Mouse (Mus musculus): ENCODE measurements around the gene Olfr648. TPM values are rescaled to one million over a fixed set of nuclear protein-coding genes. Genes with fewer than 3 reads are reported as not detected.
A peak's percentile ranks its signal among the peaks of the same experiment; 100 is the strongest.

Gene Olfr648
- polyA plus RNA-seq, 1 experiment from 2014 or later: 0.03 TPM

- no peak for DNase-seq
- ATAC-seq (ENCODE audit: low read depth): no peak
- no peak overlapping the region for H3K9ac ChIP-seq
- H3K4me2 ChIP-seq: no peak overlapping the region
- no peak overlapping the region for H3K4me3 ChIP-seq (replicated peaks)
- 65% methylated on average over 1 of the region's 1 CpGs for WGBS (ENCODE audit: insufficient replicate concordance)
- no peaks in the 10 kb centered on the region for H3K36me3 ChIP-seq
- no peaks in the 10 kb centered on the region for H3K9me3 ChIP-seq (replicated peaks)
- no peaks in the 10 kb centered on the region for H3K27me3 ChIP-seq
- no peak overlapping the region for H3K27ac ChIP-seq
- H3K4me1 ChIP-seq (replicated peaks): no peaks in the 10 kb centered on the region
Observed at GRCm38 (mm10) chr7:104175085-104175484, 8.1 kb downstream of the Olfr648 start.

- Histone ChIP-seq H3K4me3 (replicated peaks) (no peak overlapping the region), H3K27ac (no peak overlapping the region), H3K9ac (no peak overlapping the region), H3K4me1 (replicated peaks) (no peaks in the 10 kb centered on the region), H3K9me3 (replicated peaks) (no peaks in the 10 kb centered on the region), H3K4me2 (no peak overlapping the region), H3K27me3 (no peaks in the 10 kb centered on the region), H3K36me3 (no peaks in the 10 kb centered on the region)
- ATAC-seq (ENCODE audit: low read depth) (peak; percentile 20; the same call in 1 of the 2 replicates), DNase-seq (no peak)
- WGBS (ENCODE audit: insufficient replicate concordance): 21% methylated on average over 6 of the region's 6 CpGs
Observed at GRCm38 (mm10) chr7:104169634-104170204, 13.5 kb downstream of the Olfr648 start.

- Histone ChIP-seq H3K4me2 (no peak overlapping the region), H3K36me3 (no peaks in the 10 kb centered on the region), H3K9ac (no peak overlapping the region), H3K27ac (no peak overlapping the region), H3K27me3 (no peaks in the 10 kb centered on the region), H3K4me1 (replicated peaks) (no peaks in the 10 kb centered on the region), H3K4me3 (replicated peaks) (no peak overlapping the region), H3K9me3 (replicated peaks) (no peaks in the 10 kb centered on the region)
- ATAC-seq (ENCODE audit: low read depth) (0 out of 2 replicates have a peak, but pooled peaks have one; percentile 15), DNase-seq (no peak)
- WGBS (ENCODE audit: insufficient replicate concordance): 35% methylated on average over 6 of the region's 6 CpGs
Observed at GRCm38 (mm10) chr7:104167105-104167504, 16.1 kb downstream of the Olfr648 start.

- Histone ChIP-seq H3K4me2 (no peak within 1 kb of the TSS), H3K9me3 (replicated peaks) (no peaks in the 10 kb centered on the region), H3K27ac (no peak within 1 kb of the TSS), H3K4me1 (replicated peaks) (no peaks in the 10 kb centered on the region), H3K36me3 (no peaks in the 10 kb centered on the region), H3K9ac (no peak within 1 kb of the TSS), H3K4me3 (replicated peaks) (no peak within 1 kb of the TSS), H3K27me3 (no peaks in the 10 kb centered on the region)
- ATAC-seq (ENCODE audit: low read depth) (no peak), DNase-seq (no peak)
- 68% methylated on average over 2 of the region's 2 CpGs for WGBS (ENCODE audit: insufficient replicate concordance)
Observed at GRCm38 (mm10) chr7:104150456-104150855, 32.7 kb downstream of the Olfr648 start, which contains the start of gene Ubqlnl. Gene Ubqlnl, minus strand, starts transcription at chr7:104150556.

GRCm38 (mm10) chr7:104143179-104143578 is 40.0 kb downstream of the Olfr648 start, which contains the start of gene Ubqln3:
Gene Ubqln3, minus strand, starts transcription at chr7:104143279.
- ATAC-seq (ENCODE audit: low read depth) (no peak), DNase-seq (no peak)
- Histone ChIP-seq H3K36me3 (no peaks in the 10 kb centered on the region), H3K9ac (no peak within 1 kb of the TSS), H3K4me2 (no peak within 1 kb of the TSS), H3K9me3 (replicated peaks) (no peaks in the 10 kb centered on the region), H3K27me3 (no peaks in the 10 kb centered on the region), H3K4me3 (replicated peaks) (no peak within 1 kb of the TSS), H3K4me1 (replicated peaks) (no peaks in the 10 kb centered on the region), H3K27ac (no peak within 1 kb of the TSS)
- 59% methylated on average over 3 of the region's 3 CpGs for WGBS (ENCODE audit: insufficient replicate concordance)

GRCm38 (mm10) chr7:104137305-104137704 is 45.9 kb downstream of the Olfr648 start, which contains the start of gene Olfr643:
Gene Olfr643, minus strand, starts transcription at chr7:104137405.
- ATAC-seq (ENCODE audit: low read depth) (no peak), DNase-seq (no peak)
- Histone ChIP-seq H3K4me1 (replicated peaks) (no peaks in the 10 kb centered on the region), H3K4me2 (no peak within 1 kb of the TSS), H3K9me3 (replicated peaks) (no peaks in the 10 kb centered on the region), H3K9ac (no peak within 1 kb of the TSS), H3K27me3 (no peaks in the 10 kb centered on the region), H3K36me3 (no peaks in the 10 kb centered on the region), H3K27ac (no peak within 1 kb of the TSS), H3K4me3 (replicated peaks) (no peak within 1 kb of the TSS)
- 69% methylated on average over 5 of the region's 5 CpGs for WGBS (ENCODE audit: insufficient replicate concordance)

- Histone ChIP-seq H3K27ac (no peak within 1 kb of the TSS), H3K36me3 (no peaks in the 10 kb centered on the region), H3K9ac (no peak within 1 kb of the TSS), H3K9me3 (replicated peaks) (no peaks in the 10 kb centered on the region), H3K4me3 (replicated peaks) (no peak within 1 kb of the TSS), H3K4me2 (no peak within 1 kb of the TSS), H3K4me1 (replicated peaks) (no peaks in the 10 kb centered on the region), H3K27me3 (no peaks in the 10 kb centered on the region)
- DNase-seq (no peak), ATAC-seq (ENCODE audit: low read depth) (no peak)
- 83% methylated on average over 5 of the region's 5 CpGs for WGBS (ENCODE audit: insufficient replicate concordance)
Observed at GRCm38 (mm10) chr7:104129726-104130125, 53.5 kb downstream of the Olfr648 start, which contains the start of gene Ubqln5. Gene Ubqln5, minus strand, starts transcription at chr7:104129826.

Other genes starting within 250 kb of the Olfr648 start
- 0.21 and 0.33 TPM in 2 replicates for gene Olfr632, start 249.0 kb downstream of the Olfr648 start, polyA plus RNA-seq (2015; fragmentation: Nextera tagmentation; extraction: Ambion mirVana)
- gene Olfr633, start 239.0 kb downstream of the Olfr648 start, polyA plus RNA-seq (2015; fragmentation: Nextera tagmentation; extraction: Ambion mirVana): not detected in 2 replicates
- gene Olfr635, start 212.2 kb downstream of the Olfr648 start, polyA plus RNA-seq (2015; fragmentation: Nextera tagmentation; extraction: Ambion mirVana): not detected in 2 replicates
- not detected in 2 replicates for gene Olfr638, start 184.6 kb downstream of the Olfr648 start, polyA plus RNA-seq (2015; fragmentation: Nextera tagmentation; extraction: Ambion mirVana)
- not detected in 2 replicates for gene Olfr639, start 166.1 kb downstream of the Olfr648 start, polyA plus RNA-seq (2015; fragmentation: Nextera tagmentation; extraction: Ambion mirVana)
- gene Olfr640, start 157.8 kb downstream of the Olfr648 start, polyA plus RNA-seq (2015; fragmentation: Nextera tagmentation; extraction: Ambion mirVana): not detected in 2 replicates
- gene Olfr641, start 147.9 kb downstream of the Olfr648 start, polyA plus RNA-seq (2015; fragmentation: Nextera tagmentation; extraction: Ambion mirVana): not detected in 2 replicates
- not detected in 2 replicates for gene Olfr642, start 130.7 kb downstream of the Olfr648 start, polyA plus RNA-seq (2015; fragmentation: Nextera tagmentation; extraction: Ambion mirVana)
- gene 4930516K23Rik, start 121.9 kb downstream of the Olfr648 start, polyA plus RNA-seq (2015; fragmentation: Nextera tagmentation; extraction: Ambion mirVana): not detected in 2 replicates
- gene Olfr644, start 111.5 kb downstream of the Olfr648 start, polyA plus RNA-seq (2015; fragmentation: Nextera tagmentation; extraction: Ambion mirVana): not detected in 2 replicates
- gene Olfr645, start 97.9 kb downstream of the Olfr648 start, polyA plus RNA-seq (2015; fragmentation: Nextera tagmentation; extraction: Ambion mirVana): not detected in 2 replicates
- gene Olfr646, start 78.5 kb downstream of the Olfr648 start, polyA plus RNA-seq (2015; fragmentation: Nextera tagmentation; extraction: Ambion mirVana): not detected in 2 replicates
- not detected in 2 replicates for gene Ubqln5, start 53.6 kb downstream of the Olfr648 start, polyA plus RNA-seq (2015; fragmentation: Nextera tagmentation; extraction: Ambion mirVana)
- not detected in 2 replicates for gene Olfr643, start 46.0 kb downstream of the Olfr648 start, polyA plus RNA-seq (2015; fragmentation: Nextera tagmentation; extraction: Ambion mirVana)
- gene Ubqln3, start 40.1 kb downstream of the Olfr648 start, polyA plus RNA-seq (2015; fragmentation: Nextera tagmentation; extraction: Ambion mirVana): not detected in 2 replicates
- not detected in 2 replicates for gene Ubqlnl, start 32.8 kb downstream of the Olfr648 start, polyA plus RNA-seq (2015; fragmentation: Nextera tagmentation; extraction: Ambion mirVana)
- gene Olfm5, start 18.6 kb downstream of the Olfr648 start, polyA plus RNA-seq (2015; fragmentation: Nextera tagmentation; extraction: Ambion mirVana): 0.15 TPM in 1 of 2 replicates, not detected in the other
- gene Olfr649, start 12.6 kb upstream of the Olfr648 start, polyA plus RNA-seq (2015; fragmentation: Nextera tagmentation; extraction: Ambion mirVana): not detected in 2 replicates
- gene Trim6, start 35.4 kb upstream of the Olfr648 start, polyA plus RNA-seq (2015; fragmentation: Nextera tagmentation; extraction: Ambion mirVana): 0.77 and 0.89 TPM in 2 replicates
- gene Trim34a, start 61.1 kb upstream of the Olfr648 start, polyA plus RNA-seq (2015; fragmentation: Nextera tagmentation; extraction: Ambion mirVana): 0.90 and 1.7 TPM in 2 replicates
- gene Trim5, start 104.7 kb upstream of the Olfr648 start, polyA plus RNA-seq (2015; fragmentation: Nextera tagmentation; extraction: Ambion mirVana): 0.31 and 0.37 TPM in 2 replicates
- gene Trim12a, start 132.1 kb upstream of the Olfr648 start, polyA plus RNA-seq (2015; fragmentation: Nextera tagmentation; extraction: Ambion mirVana): 3.4 and 3.6 TPM in 2 replicates
- gene Trim34b, start 146.1 kb upstream of the Olfr648 start, polyA plus RNA-seq (2015; fragmentation: Nextera tagmentation; extraction: Ambion mirVana): not detected in 2 replicates
- 1.2 TPM in 2 replicates for gene Trim12c, start 170.0 kb upstream of the Olfr648 start, polyA plus RNA-seq (2015; fragmentation: Nextera tagmentation; extraction: Ambion mirVana)
- 0.08 and 0.09 TPM in 2 replicates for gene Trim30b, start 186.5 kb upstream of the Olfr648 start, polyA plus RNA-seq (2015; fragmentation: Nextera tagmentation; extraction: Ambion mirVana)
- gene Trim30c, start 217.4 kb upstream of the Olfr648 start, polyA plus RNA-seq (2015; fragmentation: Nextera tagmentation; extraction: Ambion mirVana): 0.20 and 0.38 TPM in 2 replicates